Mouse (Mus musculus): ENCODE results near the gene Defb22. TPM values are rescaled to one million over a fixed set of nuclear protein-coding genes. Genes with fewer than 3 reads are reported as not detected.

Gene Defb22
- polyA plus RNA-seq (2016; fragmentation: Nextera tagmentation; extraction: Ambion mirVana), result not detected in 2 replicates

GRCm38 (mm10) chr2:152490038-152490437 is at the start of gene Defb22:
Defb22 (minus strand) TSS chr2:152490138.
- H3K27ac ChIP-seq, result no peak within 1 kb of the TSS
- no peaks in the 10 kb centered on the region for H3K27me3 ChIP-seq (ENCODE audit: low read depth, poor library complexity, severe bottlenecking)
- no peaks in the 10 kb centered on the region for H3K9me3 ChIP-seq (replicated peaks)
- H3K4me1 ChIP-seq, result peaks cover 7% of the 10 kb centered on the region; the same call in 1 of the 2 replicates
- DNase-seq (ENCODE audit: low spot score), result no peak
- H3K36me3 ChIP-seq, result no peaks in the 10 kb centered on the region
- H3K4me3 ChIP-seq, result no peak within 1 kb of the TSS

- H3K4me3 ChIP-seq, result no peak within 1 kb of the TSS
- 81% methylated on average over 4 of the region's 4 CpGs for WGBS
- no peaks in the 10 kb centered on the region for H3K9me3 ChIP-seq (replicated peaks)
- H3K4me1 ChIP-seq, result no peaks in the 10 kb centered on the region
- DNase-seq (ENCODE audit: low spot score), result no peak
- no peaks in the 10 kb centered on the region for H3K36me3 ChIP-seq
- no peaks in the 10 kb centered on the region for H3K27me3 ChIP-seq (ENCODE audit: low read depth, poor library complexity, severe bottlenecking)
- no peak within 1 kb of the TSS for H3K27ac ChIP-seq
These were observed 28.0 kb upstream of the Defb22 start, which contains the start of gene Defb28 for GRCm38 (mm10) chr2:152517981-152518380. Defb28 (plus strand) TSS chr2:152518255.

- H3K9me3 ChIP-seq (replicated peaks), result no peaks in the 10 kb centered on the region
- H3K4me1 ChIP-seq, result no peaks in the 10 kb centered on the region
- WGBS, result 83% methylated on average over 4 of the region's 4 CpGs
- H3K27ac ChIP-seq, result no peak overlapping the region
- H3K36me3 ChIP-seq, result no peaks in the 10 kb centered on the region
- no peak for DNase-seq (ENCODE audit: low spot score)
- no peak overlapping the region for H3K4me3 ChIP-seq
- no peaks in the 10 kb centered on the region for H3K27me3 ChIP-seq (ENCODE audit: low read depth, poor library complexity, severe bottlenecking)
These were observed 26.1 kb upstream of the Defb22 start for GRCm38 (mm10) chr2:152516084-152516483.

- 85% methylated on average over 1 of the region's 1 CpGs for WGBS
- Histone ChIP-seq H3K9me3 (replicated peaks) (no peaks in the 10 kb centered on the region), H3K27me3 (ENCODE audit: low read depth, poor library complexity, severe bottlenecking) (no peaks in the 10 kb centered on the region), H3K4me1 (no peaks in the 10 kb centered on the region), H3K4me3 (no peak within 1 kb of the TSS), H3K36me3 (no peaks in the 10 kb centered on the region), H3K27ac (no peak within 1 kb of the TSS)
- DNase-seq (ENCODE audit: low spot score), result no peak
These were observed 21.7 kb upstream of the Defb22 start, which contains the start of gene Defb26 for GRCm38 (mm10) chr2:152511592-152511991. Defb26 (minus strand) TSS chr2:152511692.

GRCm38 (mm10) chr2:152503950-152504349 is 14.0 kb upstream of the Defb22 start:
- no peaks in the 10 kb centered on the region for H3K9me3 ChIP-seq (replicated peaks)
- no peaks in the 10 kb centered on the region for H3K36me3 ChIP-seq
- DNase-seq (ENCODE audit: low spot score), result no peak
- no peak overlapping the region for H3K4me3 ChIP-seq
- H3K4me1 ChIP-seq, result no peaks in the 10 kb centered on the region
- 88% methylated on average over 2 of the region's 2 CpGs for WGBS
- no peaks in the 10 kb centered on the region for H3K27me3 ChIP-seq (ENCODE audit: low read depth, poor library complexity, severe bottlenecking)
- no peak overlapping the region for H3K27ac ChIP-seq

GRCm38 (mm10) chr2:152500863-152501229 is 10.9 kb upstream of the Defb22 start:
- H3K27ac ChIP-seq, result no peak overlapping the region
- no peaks in the 10 kb centered on the region for H3K9me3 ChIP-seq (replicated peaks)
- no peak overlapping the region for H3K4me3 ChIP-seq
- WGBS, result 85% methylated on average over 6 of the region's 6 CpGs
- H3K36me3 ChIP-seq, result no peaks in the 10 kb centered on the region
- no peaks in the 10 kb centered on the region for H3K4me1 ChIP-seq
- DNase-seq (ENCODE audit: low spot score), result no peak
- H3K27me3 ChIP-seq (ENCODE audit: low read depth, poor library complexity, severe bottlenecking), result no peaks in the 10 kb centered on the region

- Histone ChIP-seq H3K27ac (no peak overlapping the region), H3K9me3 (replicated peaks) (no peaks in the 10 kb centered on the region), H3K36me3 (no peaks in the 10 kb centered on the region), H3K4me1 (no peaks in the 10 kb centered on the region), H3K4me3 (no peak overlapping the region), H3K27me3 (ENCODE audit: low read depth, poor library complexity, severe bottlenecking) (no peaks in the 10 kb centered on the region)
- no peak for DNase-seq (ENCODE audit: low spot score)
- 83% methylated on average over 7 of the region's 7 CpGs for WGBS
These were observed 10.4 kb upstream of the Defb22 start for GRCm38 (mm10) chr2:152500204-152500862.

- WGBS, result 80% methylated on average over 6 of the region's 6 CpGs
- no peaks in the 10 kb centered on the region for H3K9me3 ChIP-seq (replicated peaks)
- H3K4me1 ChIP-seq, result no peaks in the 10 kb centered on the region
- H3K27me3 ChIP-seq (ENCODE audit: low read depth, poor library complexity, severe bottlenecking), result no peaks in the 10 kb centered on the region
- H3K36me3 ChIP-seq, result no peaks in the 10 kb centered on the region
- no peak overlapping the region for H3K27ac ChIP-seq
- no peak overlapping the region for H3K4me3 ChIP-seq
- DNase-seq (ENCODE audit: low spot score), result no peak
These were observed 8.1 kb upstream of the Defb22 start for GRCm38 (mm10) chr2:152498020-152498419.

GRCm38 (mm10) chr2:152493151-152493550 is 3.2 kb upstream of the Defb22 start:
- H3K9me3 ChIP-seq (replicated peaks), result no peaks in the 10 kb centered on the region

GRCm38 (mm10) chr2:152487024-152487423 is 2.9 kb downstream of the Defb22 start:
- no peak overlapping the region for H3K4me3 ChIP-seq
- peaks cover 7% of the 10 kb centered on the region; the same call in 1 of the 2 replicates for H3K4me1 ChIP-seq
- H3K27me3 ChIP-seq (ENCODE audit: low read depth, poor library complexity, severe bottlenecking), result no peaks in the 10 kb centered on the region
- WGBS, result 70% methylated on average over 2 of the region's 2 CpGs
- DNase-seq (ENCODE audit: low spot score), result no peak
- H3K27ac ChIP-seq, result no peak overlapping the region
- H3K9me3 ChIP-seq (replicated peaks), result no peaks in the 10 kb centered on the region
- H3K36me3 ChIP-seq, result no peaks in the 10 kb centered on the region

More at GRCm38 (mm10) chr2:152493151-152493550, 3.2 kb upstream of the Defb22 start:
- H3K4me1 ChIP-seq, result no peaks in the 10 kb centered on the region
- 77% methylated on average over 6 of the region's 6 CpGs for WGBS
- no peak overlapping the region for H3K4me3 ChIP-seq
- no peaks in the 10 kb centered on the region for H3K27me3 ChIP-seq (ENCODE audit: low read depth, poor library complexity, severe bottlenecking)
- H3K27ac ChIP-seq, result no peak overlapping the region
- DNase-seq (ENCODE audit: low spot score), result no peak
- no peaks in the 10 kb centered on the region for H3K36me3 ChIP-seq

GRCm38 (mm10) chr2:152481726-152482125 is 8.2 kb downstream of the Defb22 start:
- Histone ChIP-seq H3K36me3 (no peaks in the 10 kb centered on the region), H3K9me3 (replicated peaks) (no peaks in the 10 kb centered on the region), H3K27ac (no peak overlapping the region), H3K4me3 (no peak overlapping the region), H3K27me3 (ENCODE audit: low read depth, poor library complexity, severe bottlenecking) (no peaks in the 10 kb centered on the region), H3K4me1 (peaks cover 7% of the 10 kb centered on the region; the same call in 1 of the 2 replicates)
- 87% methylated on average over 7 of the region's 7 CpGs for WGBS
- DNase-seq (ENCODE audit: low spot score), result no peak

GRCm38 (mm10) chr2:152480881-152481280 is 9.1 kb downstream of the Defb22 start:
- Histone ChIP-seq H3K36me3 (no peaks in the 10 kb centered on the region), H3K27ac (no peak overlapping the region), H3K4me3 (no peak overlapping the region), H3K4me1 (peaks cover 7% of the 10 kb centered on the region; the same call in 1 of the 2 replicates), H3K27me3 (ENCODE audit: low read depth, poor library complexity, severe bottlenecking) (no peaks in the 10 kb centered on the region), H3K9me3 (replicated peaks) (no peaks in the 10 kb centered on the region)
- no peak for DNase-seq (ENCODE audit: low spot score)
- 85% methylated on average over 3 of the region's 3 CpGs for WGBS

- no peaks in the 10 kb centered on the region for H3K9me3 ChIP-seq (replicated peaks)
- no peak for DNase-seq (ENCODE audit: low spot score)
- H3K27me3 ChIP-seq (ENCODE audit: low read depth, poor library complexity, severe bottlenecking), result no peaks in the 10 kb centered on the region
- 60% methylated on average over 2 of the region's 2 CpGs for WGBS
- H3K4me1 ChIP-seq, result no peaks in the 10 kb centered on the region
- H3K27ac ChIP-seq, result no peak within 1 kb of the TSS
- no peaks in the 10 kb centered on the region for H3K36me3 ChIP-seq
- H3K4me3 ChIP-seq, result no peak within 1 kb of the TSS
These were observed 13.2 kb downstream of the Defb22 start, which contains the start of gene Defb20 for GRCm38 (mm10) chr2:152476763-152477162. Defb20 (plus strand) TSS chr2:152477063.

All from limb, embryonic 10.5 days (tissue).